Mouse (Mus musculus) embryonic facial prominence, embryonic 14.5 days (tissue): ENCODE data around the gene Slc25a54. TPM values are rescaled to one million over a fixed set of nuclear protein-coding genes. Genes with fewer than 3 reads are reported as not detected.

Experiments used
- ATAC-seq: fragments of 200-750 bp; cut with Nextera tagmentation; 2 replicates; pipeline ENCODE4 v1.8.0; 2017; ENCODE audit warnings: low read depth, moderate number of reproducible peaks, moderate TSS enrichment
- DNase-seq: peaks from one replicate; pipeline ENCODE4 v3.0.0-alpha.2; 2015; ENCODE audit warnings: low spot score
- H3K27ac ChIP-seq: fragments of 300-500 bp; sonication (generic); replicated peaks from 2 replicates; pipeline ENCODE4 v1.5.1; 2014; ENCODE audit warnings: low read depth, mild to moderate bottlenecking, low read length, moderate library complexity
- H3K27me3 ChIP-seq: fragments of 300-500 bp; sonication (generic); replicated peaks from 2 replicates; pipeline ENCODE4 v1.6.1; 2014; ENCODE audit warnings: low read length; ENCODE audit not compliant: control insufficient read depth, insufficient read depth
- H3K36me3 ChIP-seq: fragments of 300-500 bp; sonication (generic); 2 replicates; pipeline ENCODE4 v1.6.1; 2014; ENCODE audit warnings: low read length, mixed read lengths; ENCODE audit not compliant: control insufficient read depth, insufficient read depth
- H3K4me1 ChIP-seq: fragments of 300-500 bp; sonication (generic); 2 replicates; pipeline ENCODE4 v1.6.1; 2014; ENCODE audit warnings: antibody characterized with exemption, low read length; ENCODE audit not compliant: control insufficient read depth, insufficient read depth
- H3K4me2 ChIP-seq: fragments of 300-500 bp; sonication (generic); 2 replicates; pipeline ENCODE4 v1.6.1; 2014; ENCODE audit warnings: low read depth, mild to moderate bottlenecking, low read length, moderate library complexity, mixed read lengths
- H3K4me3 ChIP-seq: fragments of 300-500 bp; sonication (generic); 2 replicates; pipeline ENCODE4 v1.5.1; 2014; ENCODE audit warnings: low read depth, mild to moderate bottlenecking, low read length
- H3K9ac ChIP-seq: fragments of 300-500 bp; sonication (generic); 2 replicates; pipeline ENCODE4 v1.6.1; 2014; ENCODE audit warnings: low read depth, mild to moderate bottlenecking, low read length, moderate library complexity, mixed read lengths
- H3K9me3 ChIP-seq: fragments of 300-500 bp; sonication (generic); 2 replicates; pipeline ENCODE4 v1.6.1; 2016; ENCODE audit warnings: low read length; ENCODE audit not compliant: control insufficient read depth
- WGBS: fragments of 180-500 bp; shearing (Covaris S2); extraction: QIAGEN DNeasy Blood & Tissue Kit; methylation state at CpG from one replicate; pipeline ENCODE4 v1.1.7; 2014; 5-methylcytosine and 5-hydroxymethylcytosine counted together
- polyA plus RNA-seq: library from polyadenylated mRNA; unstranded; fragments of >200 nt; fragmentation: Nextera tagmentation; extraction: Ambion mirVana; gene quantifications from 2 replicates; pipeline ENCODE4 v1.2.1, GENCODE M21; 2014

The Slc25a54 gene
- polyA plus RNA-seq, 1 experiment from 2014 or later, result not detected

DNA sequence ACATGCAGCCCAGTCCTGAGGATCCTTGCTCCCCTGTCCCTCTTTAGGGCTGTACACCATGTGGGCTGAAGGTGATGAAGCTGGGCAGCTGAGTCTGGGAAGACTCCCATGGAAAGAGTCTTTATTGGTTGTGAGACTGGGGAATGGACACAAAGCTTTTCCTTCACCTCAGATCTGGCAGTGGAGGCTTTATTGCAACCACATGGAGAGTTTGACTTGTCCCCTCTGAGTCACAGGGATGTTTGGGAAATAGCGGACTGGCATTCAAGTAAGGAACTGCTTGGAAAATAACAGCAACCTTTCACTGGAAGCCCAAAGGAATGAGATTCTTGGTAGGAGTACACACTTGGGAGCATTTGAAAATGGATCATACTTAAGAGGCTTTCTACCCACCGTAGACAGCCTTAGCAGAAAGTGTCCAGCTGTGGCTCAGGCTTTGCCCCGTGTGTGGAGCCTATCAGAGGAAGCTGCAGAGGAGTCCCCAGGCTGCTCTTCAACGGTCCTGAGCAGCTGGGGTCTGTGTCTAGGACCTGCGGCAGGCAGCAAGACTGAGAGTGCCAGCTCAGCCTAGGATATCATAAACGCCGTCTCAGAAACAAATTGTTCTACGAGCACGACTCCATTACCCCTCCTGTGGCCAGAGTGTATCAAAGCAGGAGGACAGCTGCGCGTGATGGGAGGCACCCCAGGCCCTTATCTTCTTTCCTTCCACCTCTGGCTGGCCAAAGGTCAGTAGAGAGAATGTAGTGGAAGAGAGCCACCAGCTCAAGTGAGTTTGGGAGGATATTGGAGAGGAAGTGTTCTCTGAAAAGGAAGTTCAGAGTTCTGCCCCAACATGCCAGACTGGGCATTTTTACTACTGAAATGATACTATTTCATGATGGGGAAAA lies 29.0 kb upstream of the Slc25a54 start:
- ATAC-seq (no peak; the same call in 1 of the 2 replicates), DNase-seq (no peak)
- Histone ChIP-seq H3K9me3 (no peaks in the 10 kb centered on the region), H3K4me3 (no peak overlapping the region), H3K27ac (no peak overlapping the region), H3K4me2 (no peak overlapping the region), H3K9ac (no peak overlapping the region), H3K27me3 (no peaks in the 10 kb centered on the region), H3K4me1 (peaks cover 5% of the 10 kb centered on the region; the same call in 1 of the 2 replicates), H3K36me3 (no peaks in the 10 kb centered on the region)
- WGBS, result 47% methylated on average over 11 of the region's 11 CpGs

- no peak overlapping the region for H3K4me3 ChIP-seq
- H3K4me1 ChIP-seq, result peaks cover 5% of the 10 kb centered on the region; the same call in 1 of the 2 replicates
- no peaks in the 10 kb centered on the region for H3K27me3 ChIP-seq
- DNase-seq, result no peak
- H3K36me3 ChIP-seq, result no peaks in the 10 kb centered on the region
- no peaks in the 10 kb centered on the region for H3K9me3 ChIP-seq
- no peak overlapping the region for H3K4me2 ChIP-seq
- H3K27ac ChIP-seq, result no peak overlapping the region
- ATAC-seq, result no peak
- H3K9ac ChIP-seq, result no peak overlapping the region
- WGBS, result 78% methylated on average over 6 of the region's 6 CpGs
Observed at GRCm38 (mm10) chr3:109051946-109052331, 28.3 kb upstream of the Slc25a54 start.

DNA sequence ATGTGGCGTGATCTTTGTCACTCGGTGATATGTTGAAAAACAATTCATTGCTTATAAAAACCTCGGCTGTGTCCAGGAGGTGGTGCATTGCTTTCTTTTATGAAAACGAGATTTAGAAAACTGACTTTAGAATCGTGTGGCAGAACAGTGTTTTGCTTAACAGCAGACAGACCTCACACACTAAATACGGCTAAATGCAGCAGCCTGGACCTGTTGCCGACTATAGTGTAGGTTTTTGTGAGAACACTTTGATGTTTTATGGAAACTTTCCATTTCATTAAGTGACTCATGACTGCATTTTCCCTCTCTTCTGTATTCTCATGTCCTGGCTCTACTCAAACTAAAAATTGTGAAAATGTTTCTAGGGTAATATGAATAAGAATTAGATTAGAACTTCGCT lies 20.4 kb upstream of the Slc25a54 start:
- no peaks in the 10 kb centered on the region for H3K27me3 ChIP-seq
- no peak overlapping the region for H3K9ac ChIP-seq
- H3K9me3 ChIP-seq, result no peaks in the 10 kb centered on the region
- WGBS, result 61% methylated on average over 8 of the region's 8 CpGs
- no peak overlapping the region for H3K4me2 ChIP-seq
- ATAC-seq (no peak), DNase-seq (no peak)
- H3K4me1 ChIP-seq, result no peaks in the 10 kb centered on the region
- H3K27ac ChIP-seq, result no peak overlapping the region
- H3K4me3 ChIP-seq, result no peak overlapping the region
- H3K36me3 ChIP-seq, result no peaks in the 10 kb centered on the region

- H3K36me3 ChIP-seq, result no peaks in the 10 kb centered on the region
- H3K9me3 ChIP-seq, result no peaks in the 10 kb centered on the region
- H3K4me3 ChIP-seq, result no peak overlapping the region
- no peaks in the 10 kb centered on the region for H3K27me3 ChIP-seq
- DNase-seq (no peak), ATAC-seq (no peak)
- H3K4me1 ChIP-seq, result no peaks in the 10 kb centered on the region
- no peak overlapping the region for H3K9ac ChIP-seq
- H3K4me2 ChIP-seq, result no peak overlapping the region
- no peak overlapping the region for H3K27ac ChIP-seq
- WGBS, result 74% methylated on average over 7 of the region's 7 CpGs
Observed at GRCm38 (mm10) chr3:109062391-109062790, 17.9 kb upstream of the Slc25a54 start.

- Histone ChIP-seq H3K4me1 (no peaks in the 10 kb centered on the region), H3K9me3 (no peaks in the 10 kb centered on the region), H3K9ac (no peak overlapping the region), H3K4me3 (no peak overlapping the region), H3K27me3 (no peaks in the 10 kb centered on the region), H3K4me2 (no peak overlapping the region), H3K27ac (no peak overlapping the region), H3K36me3 (no peaks in the 10 kb centered on the region)
- WGBS, result 1% methylated on average over 6 of the region's 6 CpGs
- ATAC-seq (no peak; the same call in 1 of the 2 replicates), DNase-seq (peak; percentile 83)
Observed at GRCm38 (mm10) chr3:109062989-109063388, 17.3 kb upstream of the Slc25a54 start.

DNA sequence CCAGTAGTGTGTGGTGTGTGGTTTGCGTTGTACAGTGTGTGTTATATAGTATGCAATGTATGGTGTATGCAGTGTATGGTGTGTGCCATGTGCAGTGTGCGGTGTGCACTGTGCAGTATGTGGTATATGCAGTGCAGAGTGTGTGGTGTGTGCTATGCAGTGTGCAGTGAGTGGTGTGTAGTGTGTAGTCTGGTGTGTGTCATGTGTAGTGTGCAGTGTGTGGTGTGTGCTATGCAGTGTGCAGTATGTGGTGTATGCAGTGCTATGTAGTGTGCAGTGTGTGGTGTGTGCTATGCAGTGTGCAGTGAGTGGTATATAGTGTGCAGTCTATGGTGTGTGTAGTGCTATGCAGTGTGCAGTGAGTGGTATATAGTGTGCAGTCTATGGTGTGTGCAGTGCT lies 4.1 kb downstream of the Slc25a54 start:
- no peak overlapping the region for H3K27ac ChIP-seq
- no peak overlapping the region for H3K4me3 ChIP-seq
- ATAC-seq, result no peak
- H3K4me1 ChIP-seq, result no peaks in the 10 kb centered on the region
- H3K4me2 ChIP-seq, result no peak overlapping the region
- no peaks in the 10 kb centered on the region for H3K27me3 ChIP-seq
- H3K36me3 ChIP-seq, result no peaks in the 10 kb centered on the region
- no peak for DNase-seq
- WGBS, result 90% methylated on average over 2 of the region's 2 CpGs
- H3K9me3 ChIP-seq, result no peaks in the 10 kb centered on the region
- H3K9ac ChIP-seq, result no peak overlapping the region

- Histone ChIP-seq H3K9ac (no peak overlapping the region), H3K36me3 (no peaks in the 10 kb centered on the region), H3K27me3 (no peaks in the 10 kb centered on the region), H3K27ac (no peak overlapping the region), H3K9me3 (no peaks in the 10 kb centered on the region), H3K4me2 (no peak overlapping the region), H3K4me3 (no peak overlapping the region), H3K4me1 (no peaks in the 10 kb centered on the region)
- WGBS, result 17% methylated on average over 2 of the region's 2 CpGs
- ATAC-seq (no peak), DNase-seq (peak; percentile 32)
Observed at GRCm38 (mm10) chr3:109088460-109088859, 8.2 kb downstream of the Slc25a54 start.

DNA sequence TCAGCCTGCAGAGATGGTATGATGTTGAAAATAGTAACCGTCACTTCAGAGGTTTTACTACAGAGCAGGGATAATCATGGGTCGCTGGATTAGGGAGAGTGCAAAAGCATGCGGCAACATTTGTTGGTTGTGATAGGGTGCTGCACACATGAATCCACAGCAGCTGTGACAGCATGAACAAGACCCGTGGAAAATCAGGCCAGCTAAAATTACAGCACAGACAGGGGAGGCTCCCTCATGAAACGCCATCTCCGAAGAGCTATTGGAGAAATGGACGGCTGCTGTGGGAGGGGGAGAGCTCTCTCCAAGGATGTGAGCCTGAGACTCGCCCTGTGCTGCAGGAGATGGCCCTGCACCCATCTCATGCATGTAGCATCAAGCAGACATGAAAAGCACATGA lies 24.4 kb downstream of the Slc25a54 start:
- H3K27me3 ChIP-seq, result no peaks in the 10 kb centered on the region
- H3K4me3 ChIP-seq, result no peak overlapping the region
- 27% methylated on average over 8 of the region's 8 CpGs for WGBS
- H3K36me3 ChIP-seq, result no peaks in the 10 kb centered on the region
- H3K4me2 ChIP-seq, result peak overlapping the region; percentile 26; the same call in 1 of the 2 replicates
- DNase-seq, result peak; percentile 66
- H3K4me1 ChIP-seq, result no peaks in the 10 kb centered on the region
- H3K27ac ChIP-seq, result no peak overlapping the region
- peak; percentile 62; the same call in 1 of the 2 replicates for ATAC-seq
- H3K9ac ChIP-seq, result no peak overlapping the region
- H3K9me3 ChIP-seq, result no peaks in the 10 kb centered on the region

- Histone ChIP-seq H3K27me3 (no peaks in the 10 kb centered on the region), H3K4me2 (no peak overlapping the region), H3K9me3 (peaks cover 4% of the 10 kb centered on the region; the same call in 1 of the 2 replicates), H3K27ac (no peak overlapping the region), H3K36me3 (no peaks in the 10 kb centered on the region), H3K4me1 (no peaks in the 10 kb centered on the region), H3K4me3 (no peak overlapping the region), H3K9ac (no peak overlapping the region)
- DNase-seq (no peak), ATAC-seq (no peak)
Observed at GRCm38 (mm10) chr3:109117136-109117535, 36.9 kb downstream of the Slc25a54 start.
